Mouse (Mus musculus): ENCODE data around the gene Pin1rt1.

DNA sequence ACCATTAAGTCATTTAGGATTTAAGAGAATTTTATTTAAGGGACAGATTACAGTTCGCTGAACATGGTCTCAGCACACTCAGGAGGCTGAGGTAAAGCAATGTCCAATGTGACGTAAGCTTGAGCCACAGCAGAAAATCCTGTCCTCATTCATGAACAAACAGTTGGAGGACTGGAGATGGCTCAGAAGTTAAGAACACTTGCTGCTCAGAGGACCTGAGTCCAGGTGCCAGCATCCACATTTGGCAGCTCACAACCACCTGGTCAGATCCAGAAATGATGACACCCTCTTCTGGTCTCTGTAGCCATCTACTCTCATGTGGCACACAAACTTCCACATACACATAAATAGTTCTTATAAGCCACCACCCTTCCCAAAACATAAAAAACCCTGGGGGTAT, 23.5 kb upstream of the Pin1rt1 start:
- TF ChIP-seq POLR2A (IDR thresholded peaks at IDR 0.05; ENCODE audit: extremely low read depth, insufficient read depth, low read length) (no peak), CTCF (IDR thresholded peaks at IDR 0.05; ENCODE audit: extremely low read depth, insufficient read depth, low read length) (no peak)

All from cortical plate, adult 2 months (tissue).